Mouse (Mus musculus): Measurements from ENCODE around the gene Iqschfp.

DNA sequence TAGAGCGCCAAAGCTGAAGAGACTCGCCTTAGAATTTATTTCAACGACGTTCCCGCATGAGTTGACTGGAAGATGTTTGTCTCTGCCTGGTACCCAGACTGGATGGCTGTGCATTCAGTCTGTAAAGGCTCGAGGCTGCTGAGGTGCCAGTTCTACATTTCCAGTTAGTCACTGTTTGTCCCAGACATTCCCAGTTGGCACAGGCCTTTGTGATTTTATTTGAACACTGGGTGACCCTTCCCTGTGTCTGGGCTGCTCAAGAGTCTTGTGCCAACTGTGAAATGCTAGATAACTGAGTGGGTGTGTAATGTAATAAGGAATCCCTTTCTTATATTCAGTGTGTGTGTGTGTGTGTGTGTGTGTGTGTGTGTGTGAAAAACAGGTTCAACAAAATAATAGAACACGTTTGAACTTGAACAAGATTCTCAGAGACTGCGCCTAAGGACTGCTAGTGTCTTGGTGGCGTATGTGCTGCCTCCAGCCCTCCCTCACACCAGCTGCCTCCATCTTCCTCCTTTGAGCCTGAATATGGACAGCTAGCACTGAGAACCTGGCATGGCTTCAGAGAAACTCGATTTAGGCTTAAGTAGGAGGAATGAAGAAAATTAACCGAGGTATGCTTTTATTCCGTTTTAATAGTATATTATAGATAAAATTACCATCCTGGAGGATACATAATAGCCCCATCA, 624.5 kb downstream of the Iqschfp start:
- TF ChIP-seq CTCF (IDR thresholded peaks at IDR 0.05; ENCODE audit: control insufficient read depth, insufficient read depth, insufficient replicate concordance, low read depth, low read length) (no peak), POLR2A (IDR thresholded peaks at IDR 0.05; ENCODE audit: control insufficient read depth, low read depth, low read length) (no peak)
